Mouse (Mus musculus): ENCODE measurements at regions not wholly inside any gene's neighbourhood (a gene's known extent, or its start where the extent isn't known, plus 50 kb on each side); places are given as distances from the start of the nearest gene placed in this dataset.

- TF ChIP-seq CTCF (IDR thresholded peaks at IDR 0.05; ENCODE audit: insufficient read depth, low read length) (no peak), POLR2A (IDR thresholded peaks at IDR 0.05; ENCODE audit: borderline replicate concordance, extremely low read depth, low read depth, low read length) (no peak)
Measured at GRCm38 (mm10) chr1:23200460-23200859, 98.4 kb upstream of the 4933415F23Rik start.

Data from lung, adult 2 months (tissue).